27 mouse cellular contexts compared by ENCODE assay signal in genomic region chr8:115330671-115331070, GRCm38 (mm10).
DNase-seq lines count a peak whose midpoint lies in the region.
"Had no signal": no experiment of that assay in that cellular context is flagged by ENCODE, and none has a peak within 500 bp of the region (broad histone marks: within the 10 kb centered on the region; RNA-seq: fewer than 3 reads in every experiment).

No protein-coding gene starts in this region.

- H3K4me3 ChIP-seq in limb, embryonic 10.5 days = no peak overlapping the region
- H3K4me3 ChIP-seq: forebrain, embryonic 13.5 days; heart, embryonic 10.5 days; heart, embryonic 15.5 days; limb, embryonic 13.5 days; liver, embryonic 12.5 days; neural tube, embryonic 13.5 days; stomach, embryonic 15.5 days had no signal

- H3K36me3 ChIP-seq in limb, embryonic 10.5 days = no peaks in the 10 kb centered on the region
- H3K36me3 ChIP-seq: heart, embryonic 10.5 days; heart, embryonic 15.5 days; limb, embryonic 13.5 days; liver, embryonic 12.5 days; neural tube, embryonic 13.5 days; stomach, embryonic 15.5 days had no signal

- H3K9me3 ChIP-seq in limb, embryonic 10.5 days (replicated peaks) = no peaks in the 10 kb centered on the region
- H3K9me3 ChIP-seq: heart, embryonic 10.5 days; heart, embryonic 15.5 days; limb, embryonic 13.5 days; liver, embryonic 12.5 days; neural tube, embryonic 13.5 days; stomach, embryonic 15.5 days had no signal

- H3K4me1 ChIP-seq in limb, embryonic 10.5 days = no peaks in the 10 kb centered on the region
- H3K4me1 ChIP-seq: forebrain, embryonic 13.5 days; heart, embryonic 10.5 days; limb, embryonic 13.5 days; liver, embryonic 12.5 days; neural tube, embryonic 13.5 days; stomach, embryonic 15.5 days had no signal

- peak; percentile 10 for DNase-seq in layer of hippocampus, adult 11-12 months (ENCODE audit: low spot score)
- no peak for DNase-seq in layer of hippocampus, postnatal 25 days (ENCODE audit: extremely low spot score in 1 of 2, low spot score in 1 of 2)
- DNase-seq in right cerebral cortex, adult 18-20 months = peak; percentile 25
- DNase-seq in right cerebral cortex, postnatal 14 days = no peak
- DNase-seq in right cerebral cortex, postnatal 10 days (ENCODE audit: low spot score in 2 of 2) = peak; percentile 26 to 29
- DNase-seq in telencephalon, adult 2 months (ENCODE audit: low read depth, low spot score) = peak; percentile 22
- DNase-seq in limb, embryonic 10.5 days (ENCODE audit: low spot score) = no peak
- DNase-seq: adrenal gland, adult 2 months; adrenal gland, postnatal 36 days; B cell, adult 2 months; cerebellum, adult 2 months; cerebellum, postnatal 14 days; gastrocnemius, postnatal 25 days; heart, adult 11 months; kidney, adult 2 months; kidney, postnatal 36 days; liver, postnatal 0 days; lung, postnatal 36 days; thymus, adult 2 months; thymus, postnatal 36 days had no signal

- H3K27ac ChIP-seq in limb, embryonic 10.5 days = no peak overlapping the region
- H3K27ac ChIP-seq: forebrain, embryonic 13.5 days; heart, embryonic 10.5 days; heart, embryonic 15.5 days; limb, embryonic 13.5 days; liver, embryonic 12.5 days; neural tube, embryonic 13.5 days; stomach, embryonic 15.5 days had no signal

- no peaks in the 10 kb centered on the region for H3K27me3 ChIP-seq in limb, embryonic 10.5 days (ENCODE audit: low read depth, poor library complexity, severe bottlenecking)
- H3K27me3 ChIP-seq: forebrain, embryonic 13.5 days; heart, embryonic 15.5 days; limb, embryonic 13.5 days; liver, embryonic 12.5 days; neural tube, embryonic 13.5 days; stomach, embryonic 15.5 days had no signal

- 90% methylated on average over 11 of the region's 11 CpGs for WGBS in limb, embryonic 10.5 days

Comparison
In these comparisons a context has a peak if more than half of its experiments do, and no peak if none do; other contexts are left out.
1. DNase-seq: peak in layer of hippocampus, adult 11-12 months (single experiment), right cerebral cortex, adult 18-20 months (single experiment), right cerebral cortex, postnatal 10 days (2 of 2) and telencephalon, adult 2 months (single experiment); none in layer of hippocampus, postnatal 25 days (0 of 2), right cerebral cortex, postnatal 14 days (single experiment) and limb, embryonic 10.5 days (single experiment).